Mouse (Mus musculus): ENCODE measurements at regions not wholly inside any gene's neighbourhood (a gene's known extent, or its start where the extent isn't known, plus 50 kb on each side); places are given as distances from the start of the nearest gene placed in this dataset.
A peak's percentile ranks its signal among the peaks of the same experiment; 100 is the strongest.

- DNase-seq (ENCODE audit: low spot score) = no peak
These were observed 202.1 kb downstream of the Sox11 start for GRCm38 (mm10) chr12:27140335-27140702.

DNA sequence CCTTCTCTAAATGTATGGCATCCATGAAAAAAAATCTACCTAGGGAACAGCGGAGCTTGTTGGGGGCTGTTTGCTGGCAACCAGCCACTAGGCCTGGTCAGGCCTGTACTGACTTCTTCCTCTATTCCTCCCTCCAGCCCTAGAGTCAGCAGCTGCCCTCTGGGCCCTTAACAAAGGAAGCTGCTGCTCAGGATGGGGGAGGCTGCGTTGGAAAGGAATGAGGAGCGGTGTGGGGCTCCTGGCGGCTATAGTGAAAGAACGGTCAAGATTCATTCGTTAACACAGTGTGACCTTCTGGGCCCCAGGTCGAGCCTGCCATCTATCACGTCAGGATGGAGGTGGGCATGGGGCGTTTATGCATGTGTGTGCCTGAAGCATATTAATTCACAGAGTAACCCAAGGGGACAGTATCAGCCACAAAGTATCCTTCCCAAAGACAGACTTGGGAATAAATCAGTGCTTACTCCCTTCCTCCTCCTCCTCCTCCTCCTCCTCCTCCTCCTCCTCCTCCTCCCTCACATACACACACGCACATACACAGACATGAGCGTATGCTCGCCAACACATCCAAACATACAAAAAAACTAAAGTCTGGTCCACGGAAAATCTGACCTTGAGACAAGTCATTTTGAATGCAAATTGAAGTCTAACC lies 202.6 kb downstream of the Sox11 start:
- DNase-seq (ENCODE audit: low spot score) = no peak

GRCm38 (mm10) chr12:27138663-27139633 lies 203.4 kb downstream of the Sox11 start:
- DNase-seq (ENCODE audit: low spot score) = no peak

DNA sequence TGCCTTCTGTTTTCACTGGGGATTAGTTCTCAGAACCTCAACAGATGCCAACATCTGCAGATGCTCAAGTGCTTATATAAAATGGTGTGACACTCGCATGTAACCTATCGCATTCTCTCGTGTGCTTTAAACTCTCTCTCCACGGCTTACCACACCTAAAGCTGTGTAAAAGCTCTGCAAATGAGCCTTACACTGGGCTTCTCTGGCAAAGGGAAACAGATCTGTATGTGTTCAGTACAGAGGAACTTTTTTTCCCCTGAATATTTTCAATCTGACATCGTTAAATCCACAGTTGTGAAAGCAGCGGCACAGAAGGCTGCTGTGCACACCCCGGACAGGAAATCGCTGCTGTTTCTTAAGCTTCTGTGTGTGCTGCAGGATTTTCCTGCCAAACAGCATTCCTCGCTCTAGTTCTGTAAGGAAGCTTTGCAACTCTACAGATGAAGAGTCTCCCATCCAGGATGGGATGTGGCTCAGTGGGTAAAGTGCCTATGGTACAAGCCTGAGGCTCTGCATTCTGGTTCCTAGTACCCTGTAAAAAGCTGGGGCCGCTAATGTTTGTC lies 206.3 kb downstream of the Sox11 start:
- DNase-seq (ENCODE audit: low spot score) = no peak

GRCm38 (mm10) chr12:27130544-27130943 lies 211.8 kb downstream of the Sox11 start:
- DNase-seq (ENCODE audit: low spot score) = no peak

- DNase-seq (ENCODE audit: low spot score) = no peak
These were observed 215.2 kb downstream of the Sox11 start for GRCm38 (mm10) chr12:27127054-27127605.

- DNase-seq (ENCODE audit: low spot score) = no peak
These were observed 223.8 kb downstream of the Sox11 start for GRCm38 (mm10) chr12:27118581-27118980.

DNA sequence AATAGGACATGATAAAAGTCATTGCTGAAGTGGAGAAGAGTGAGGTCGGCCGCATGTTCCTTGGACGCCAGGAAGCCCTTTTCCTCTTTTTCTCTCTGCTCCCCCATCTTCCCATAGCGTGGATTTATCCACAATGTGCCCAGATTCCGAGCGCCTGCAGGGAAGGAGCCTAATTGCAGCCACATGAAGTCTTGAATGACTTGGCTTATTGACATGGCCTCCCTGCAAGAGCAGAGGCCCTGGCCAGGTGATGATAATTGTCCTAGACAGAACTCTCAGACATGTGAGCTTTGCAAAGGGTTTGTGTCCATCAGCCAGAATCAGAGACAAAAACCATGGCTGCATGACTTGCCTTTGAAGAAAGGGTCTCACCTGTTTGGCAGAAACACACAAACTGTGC lies 227.0 kb downstream of the Sox11 start:
- no peak for DNase-seq (ENCODE audit: low spot score)

DNA sequence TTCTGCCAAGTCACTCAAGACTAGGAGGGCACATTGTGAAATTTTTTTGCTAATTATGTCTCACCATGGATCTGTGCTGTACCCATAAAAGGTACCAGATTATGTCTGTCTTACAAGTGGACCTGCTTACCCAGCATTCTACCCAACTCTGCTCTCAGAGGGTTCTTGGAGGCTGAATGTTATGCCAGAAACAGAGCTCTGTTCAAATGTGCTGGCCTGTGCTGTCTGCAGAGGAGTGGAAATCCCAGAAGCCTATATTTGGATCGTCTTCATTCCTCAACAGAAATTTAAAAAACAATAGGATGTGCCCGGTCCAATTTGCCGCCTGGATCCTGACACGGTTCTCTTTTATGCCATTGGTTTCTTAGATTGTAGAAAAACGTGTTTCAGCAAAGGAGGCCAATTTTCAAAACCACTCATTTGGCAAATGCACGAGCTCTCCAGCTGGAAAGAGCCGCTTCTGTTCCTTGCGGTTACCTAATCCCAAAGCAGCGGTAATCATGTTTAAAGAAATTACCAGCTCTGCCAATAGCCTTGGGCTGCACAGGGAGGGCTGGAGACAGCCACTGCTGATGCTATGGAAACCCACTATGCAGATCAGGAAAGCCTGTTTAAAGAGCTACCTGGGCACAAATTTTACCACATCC lies 237.3 kb downstream of the Sox11 start:
- no peak for DNase-seq (ENCODE audit: low spot score)

DNA sequence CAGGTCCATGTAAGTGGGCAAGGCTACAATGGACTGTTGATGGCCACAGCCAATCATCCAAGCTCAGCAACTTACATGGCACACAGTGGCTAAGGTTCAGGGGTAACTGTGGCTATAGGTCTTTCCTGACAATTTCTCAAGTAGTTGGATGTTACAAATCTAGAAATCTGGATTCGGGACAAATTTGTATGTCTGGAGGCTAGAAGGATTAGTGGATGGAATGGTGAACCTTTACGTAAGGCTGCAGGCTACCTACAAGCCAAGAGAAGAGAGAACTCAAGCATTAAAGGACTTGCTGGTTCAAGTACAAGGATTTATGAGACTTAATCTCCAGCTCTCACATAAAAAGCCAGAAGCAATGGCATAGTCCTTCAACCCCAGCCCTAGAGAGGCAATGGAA lies 239.4 kb downstream of the Sox11 start:
- no peak for DNase-seq (ENCODE audit: low spot score)

- no peak for DNase-seq (ENCODE audit: low spot score)
These were observed 253.2 kb downstream of the Sox11 start for GRCm38 (mm10) chr12:27089206-27089605.

DNA sequence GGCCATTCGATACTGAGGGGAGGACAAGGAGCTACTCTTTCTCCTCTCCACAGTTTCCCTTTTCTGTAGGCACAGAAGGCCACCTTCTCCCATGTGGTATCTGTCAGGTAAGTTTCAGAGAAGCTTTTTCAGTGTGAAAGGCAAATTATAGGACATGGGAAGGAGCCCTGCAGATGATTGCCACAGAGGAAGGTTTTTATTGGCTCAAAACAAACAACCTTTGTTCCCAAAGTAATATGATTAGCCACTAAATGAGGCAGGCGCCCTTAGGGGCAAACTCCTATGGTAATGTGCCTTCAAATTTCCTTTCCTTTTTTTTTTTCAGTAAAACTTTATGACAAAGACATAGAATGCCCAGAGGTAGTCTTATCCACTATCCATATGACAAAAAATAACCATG lies 256.5 kb downstream of the Sox11 start:
- DNase-seq (ENCODE audit: low spot score) = no peak

- DNase-seq (ENCODE audit: low spot score) = no peak
These were observed 258.5 kb downstream of the Sox11 start for GRCm38 (mm10) chr12:27083645-27084550.

GRCm38 (mm10) chr12:27083089-27083488 lies 259.3 kb downstream of the Sox11 start:
- DNase-seq (ENCODE audit: low spot score) = no peak

GRCm38 (mm10) chr12:27082624-27083023 lies 259.8 kb downstream of the Sox11 start:
- DNase-seq (ENCODE audit: low spot score) = peak; percentile 36

DNA sequence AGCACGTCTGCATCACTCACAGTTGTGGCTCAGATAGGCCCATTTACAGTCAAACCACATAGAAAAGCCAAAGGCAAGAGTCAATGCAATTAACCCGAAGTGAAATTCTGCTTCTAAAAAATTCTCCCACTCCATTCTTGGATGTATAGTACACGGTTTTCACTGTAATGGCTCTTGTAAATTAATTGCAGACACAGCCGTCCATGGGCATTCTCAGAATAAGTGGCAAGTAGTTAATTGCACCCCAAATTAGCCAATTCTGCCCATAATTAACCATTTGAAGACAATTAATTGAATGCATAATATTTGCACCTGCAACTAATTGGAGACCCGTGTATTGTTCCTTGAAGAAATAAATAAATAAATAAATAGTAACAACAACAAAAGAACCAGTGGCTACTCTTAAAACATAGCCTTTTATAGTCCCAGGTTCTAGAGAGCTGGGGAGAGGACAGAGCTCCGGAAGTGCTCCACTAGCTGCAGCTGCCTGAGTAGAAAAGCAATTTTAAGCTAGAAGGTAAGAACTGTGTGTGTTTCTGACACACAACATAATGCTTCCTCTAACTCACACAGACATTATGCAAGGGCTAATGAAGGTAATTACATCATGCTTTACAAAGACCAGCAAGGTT lies 266.2 kb downstream of the Sox11 start:
- no peak for DNase-seq (ENCODE audit: low spot score)

DNA sequence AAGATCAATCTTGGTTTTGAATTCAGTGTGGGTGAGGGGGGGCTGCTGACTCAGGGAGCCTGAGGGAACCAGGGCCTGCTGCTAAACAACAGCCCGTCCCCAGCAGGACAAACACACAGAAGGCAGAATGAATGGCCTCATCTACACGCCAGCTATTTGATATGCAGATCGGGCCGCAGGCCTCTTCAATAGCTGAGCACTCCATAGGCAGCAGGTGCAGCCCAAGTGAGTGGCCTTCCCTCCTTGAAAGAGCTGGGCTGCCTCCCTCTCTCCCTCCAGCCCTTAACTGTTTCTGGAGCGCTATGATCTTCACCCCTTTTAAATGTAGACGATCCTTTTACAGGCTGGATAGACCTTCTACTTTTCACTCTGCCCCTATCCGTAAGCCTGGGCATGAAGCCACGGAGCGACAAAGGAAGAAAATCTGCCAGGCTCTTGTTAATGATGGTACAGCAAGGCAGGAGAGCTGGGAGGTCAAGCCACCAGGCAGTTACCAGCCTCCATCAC lies 277.3 kb downstream of the Sox11 start:
- DNase-seq (ENCODE audit: low spot score) = no peak

DNA sequence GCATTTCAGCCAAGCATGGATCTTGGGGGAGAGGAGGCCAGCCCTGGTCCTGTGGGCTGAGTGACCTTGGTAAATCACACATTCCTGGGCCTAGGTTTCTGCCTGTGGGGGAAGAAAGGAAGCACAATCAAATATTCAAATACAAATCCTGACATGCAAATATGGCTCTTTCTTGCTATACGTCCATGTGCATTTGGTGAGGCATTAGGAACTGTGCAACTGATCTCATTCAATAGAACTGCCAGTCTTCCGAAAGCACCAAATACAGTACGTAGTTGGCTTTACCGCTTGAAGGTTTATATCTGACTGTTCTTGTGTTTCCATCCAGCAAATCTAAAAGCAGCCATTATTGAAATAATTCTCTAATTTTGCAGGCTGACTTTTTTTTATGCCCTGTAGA lies 278.9 kb downstream of the Sox11 start:
- no peak for DNase-seq (ENCODE audit: low spot score)

- DNase-seq (ENCODE audit: low spot score) = no peak
These were observed 279.7 kb downstream of the Sox11 start for GRCm38 (mm10) chr12:27062511-27063264.

DNA sequence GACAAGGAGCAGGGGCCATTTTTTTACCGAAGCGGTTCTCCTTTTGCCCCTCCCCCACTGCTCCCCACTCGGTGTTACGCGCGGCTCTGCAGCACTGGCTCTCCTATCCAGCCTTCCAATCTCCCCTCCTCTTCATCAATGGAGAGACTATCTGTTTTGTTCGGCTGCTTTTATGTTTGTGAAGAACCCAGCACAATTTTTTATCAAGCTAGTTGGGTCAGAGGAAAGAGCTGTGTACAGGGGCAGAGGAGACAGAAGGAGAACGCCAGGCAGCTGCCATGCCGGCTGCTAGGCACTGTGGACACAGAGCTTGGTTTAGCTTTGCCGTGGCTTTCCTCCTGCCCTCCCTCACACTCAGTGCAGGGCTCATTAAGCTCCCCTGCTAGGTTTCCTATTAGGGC lies 280.3 kb downstream of the Sox11 start:
- DNase-seq (ENCODE audit: low spot score) = no peak

All from layer of hippocampus, adult 9-10 months (tissue).